Mouse (Mus musculus) neural tube, embryonic 13.5 days (tissue): ENCODE results near the gene Lsm3. TPM values are rescaled to one million over a fixed set of nuclear protein-coding genes. Genes with fewer than 3 reads are reported as not detected.
"Not testable (repeated sequence)": the region's sequence is repeated elsewhere in the genome, so short reads cannot be mapped to it uniquely, and the experiment has no call there.

ENCODE experiments used
- ATAC-seq: fragments of 200-750 bp; cut with Nextera tagmentation; 2 replicates; pipeline ENCODE4 v1.8.0; 2017; ENCODE audit warnings: low read depth, mild to moderate bottlenecking, moderate TSS enrichment, moderate library complexity
- H3K27ac ChIP-seq: fragments of 300-500 bp; sonication (generic); replicated peaks from 2 replicates; pipeline ENCODE4 v1.5.1; 2015; ENCODE audit warnings: moderate library complexity, mild to moderate bottlenecking, inconsistent platforms
- H3K27me3 ChIP-seq: fragments of 300-500 bp; sonication (generic); 2 replicates; pipeline ENCODE4 v1.6.1; 2015; ENCODE audit warnings: mild to moderate bottlenecking, inconsistent platforms
- H3K36me3 ChIP-seq: fragments of 300-500 bp; sonication (generic); 2 replicates; pipeline ENCODE4 v1.6.1; 2015; ENCODE audit warnings: mild to moderate bottlenecking, inconsistent platforms
- H3K4me1 ChIP-seq: fragments of 300-500 bp; sonication (generic); replicated peaks from 2 replicates; pipeline ENCODE4 v1.6.1; 2015; ENCODE audit warnings: inconsistent platforms
- H3K4me2 ChIP-seq: fragments of 300-500 bp; sonication (generic); 2 replicates; pipeline ENCODE4 v1.6.1; 2015; ENCODE audit warnings: inconsistent platforms, mild to moderate bottlenecking, moderate library complexity
- H3K4me3 ChIP-seq: fragments of 300-500 bp; sonication (generic); 2 replicates; pipeline ENCODE4 v1.5.1; 2015; ENCODE audit warnings: mild to moderate bottlenecking, inconsistent platforms
- H3K9ac ChIP-seq: fragments of 300-500 bp; sonication (generic); 2 replicates; pipeline ENCODE4 v1.6.1; 2015; ENCODE audit warnings: moderate library complexity, mild to moderate bottlenecking, inconsistent platforms
- H3K9me3 ChIP-seq: fragments of 300-500 bp; sonication (generic); 2 replicates; pipeline ENCODE4 v1.6.1; 2016; ENCODE audit warnings: inconsistent platforms
- WGBS: fragments of 180-500 bp; shearing (Covaris S2); methylation state at CpG from one replicate; pipeline ENCODE4 v1.1.7; 2015; 5-methylcytosine and 5-hydroxymethylcytosine counted together
- polyA plus RNA-seq: library from polyadenylated mRNA; unstranded; fragments of >200 nt; fragmentation: Nextera tagmentation; extraction: Ambion mirVana; gene quantifications from 2 replicates; pipeline ENCODE4 v1.2.1, GENCODE M21; 2015

Gene Lsm3
- 167 and 180 TPM in 2 replicates for polyA plus RNA-seq

DNA sequence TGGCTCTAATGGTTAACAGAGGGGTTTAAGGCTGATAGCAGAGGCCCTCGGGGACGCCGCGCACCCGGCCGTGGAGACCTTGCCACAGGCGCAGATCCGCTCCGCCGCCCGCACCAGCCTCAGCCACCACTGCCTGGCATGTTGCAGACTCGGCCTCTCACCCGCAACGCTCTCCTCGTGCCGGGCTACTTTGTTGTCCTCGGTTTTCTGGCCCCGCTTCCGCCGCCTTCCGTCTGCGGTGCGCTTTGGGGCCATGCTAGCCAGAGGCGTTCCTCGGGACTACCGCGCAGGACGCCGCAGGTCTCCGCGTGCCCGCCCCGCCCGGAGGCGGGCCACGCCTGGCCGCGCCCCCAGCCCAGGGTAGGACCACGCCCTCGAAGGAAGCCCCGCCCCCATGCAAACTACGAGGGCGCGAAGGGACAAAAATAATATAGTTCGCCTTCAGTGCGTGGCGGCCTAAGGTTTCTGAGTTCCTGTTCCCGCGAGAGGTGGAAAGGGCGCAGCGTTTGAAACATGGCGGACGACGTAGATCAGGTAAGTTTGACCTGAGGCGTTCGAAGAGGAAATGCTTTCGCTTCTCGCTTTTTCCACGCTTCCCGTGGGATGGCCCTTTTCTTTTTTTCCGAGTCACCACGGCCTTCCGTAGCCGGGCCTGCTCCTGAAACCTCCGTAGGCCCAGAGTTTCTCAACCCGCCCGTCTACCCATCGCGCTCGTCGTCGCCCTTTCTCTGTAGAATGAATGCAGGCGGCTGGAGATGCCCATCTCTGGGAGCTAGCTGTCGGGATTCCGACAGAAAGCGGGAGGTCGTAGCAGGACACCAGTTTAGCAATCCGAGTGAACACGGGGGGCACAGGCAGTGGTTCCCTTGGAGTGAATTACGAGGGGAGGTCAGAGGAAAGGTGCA, at the start of gene Lsm3, which contains the start of gene Xpc:
Lsm3 (plus strand) TSS at position 384 of the 905 bp plus-strand sequence.
Xpc (minus strand) TSS at position 344 of the 905 bp plus-strand sequence.
- Histone ChIP-seq H3K9ac (peak within 1 kb of the TSS; percentile 89), H3K9me3 (no peaks in the 10 kb centered on the region), H3K4me1 (peaks cover 23% of the 10 kb centered on the region), H3K4me3 (peak within 1 kb of the TSS; percentile 85), H3K4me2 (peak within 1 kb of the TSS; percentile 92), H3K27me3 (no peaks in the 10 kb centered on the region), H3K27ac (peak within 1 kb of the TSS; percentile 76), H3K36me3 (peaks cover 34% of the 10 kb centered on the region)
- WGBS = under 1% methylated on average over 79 of the region's 80 CpGs
- peak; percentile 96 for ATAC-seq

DNA sequence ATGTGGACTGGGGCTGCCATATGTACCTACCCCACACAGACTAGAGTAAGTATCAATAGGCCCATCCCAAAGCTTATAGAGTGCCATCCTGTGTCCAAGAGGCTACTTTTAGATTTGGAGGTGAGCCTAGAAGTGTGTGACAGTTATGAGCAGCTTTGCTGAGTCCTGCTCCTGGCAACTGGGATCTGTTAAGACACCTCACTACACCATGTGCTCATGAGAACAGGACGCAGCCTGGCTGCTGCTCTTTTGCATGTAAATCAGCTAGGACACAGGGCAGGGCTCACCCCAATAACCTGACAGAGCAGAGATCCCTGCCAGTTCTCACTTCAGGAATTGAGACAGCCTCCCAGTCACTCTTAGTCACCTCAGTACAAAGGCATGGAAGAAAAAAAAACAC, 48.6 kb upstream of the Lsm3 start:
- Histone ChIP-seq H3K4me2 (no peak overlapping the region), H3K9me3 (no peaks in the 10 kb centered on the region), H3K4me3 (no peak overlapping the region), H3K9ac (no peak overlapping the region), H3K27me3 (no peaks in the 10 kb centered on the region), H3K27ac (no peak overlapping the region), H3K4me1 (peaks cover 6% of the 10 kb centered on the region), H3K36me3 (peaks cover 53% of the 10 kb centered on the region)
- WGBS = 92% methylated on average over 1 of the region's 1 CpGs
- no peak for ATAC-seq

DNA sequence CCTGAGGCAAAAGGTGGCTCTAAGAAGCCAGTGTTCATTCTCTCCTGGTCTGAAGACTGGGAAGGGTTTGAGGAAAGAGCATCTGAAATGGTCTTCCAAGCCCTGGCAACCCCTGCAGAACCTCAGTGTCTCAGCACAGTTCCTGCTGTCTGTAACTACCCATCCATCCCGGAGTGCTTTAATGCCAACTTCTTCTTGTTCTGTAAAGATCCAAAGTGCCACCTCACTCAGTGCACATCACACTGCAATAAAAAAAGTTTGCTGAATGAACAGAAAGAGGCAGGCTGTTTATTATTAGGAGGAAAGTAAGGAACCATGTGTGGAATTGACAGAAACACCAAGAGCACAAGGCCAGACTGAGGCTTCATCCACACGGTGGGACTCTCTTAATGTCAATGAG, 45.0 kb upstream of the Lsm3 start:
- no peaks in the 10 kb centered on the region for H3K9me3 ChIP-seq
- ATAC-seq = no peak
- 83% methylated on average over 2 of the region's 2 CpGs for WGBS

GRCm38 (mm10) chr6:91471427-91471826, 44.3 kb upstream of the Lsm3 start:
- H3K4me2 ChIP-seq, H3K9me3 ChIP-seq, H3K27me3 ChIP-seq, H3K4me3 ChIP-seq, H3K9ac ChIP-seq, ATAC-seq, H3K27ac ChIP-seq: not testable (repeated sequence)
- peaks cover 31% of the 10 kb centered on the region for H3K4me1 ChIP-seq
- 96% methylated on average over 3 of the region's 3 CpGs for WGBS
- peaks cover 20% of the 10 kb centered on the region for H3K36me3 ChIP-seq

More for the DNA sequence above, 45.0 kb upstream of the Lsm3 start:
- no peak overlapping the region for H3K4me3 ChIP-seq
- no peaks in the 10 kb centered on the region for H3K27me3 ChIP-seq
- H3K27ac ChIP-seq = no peak overlapping the region
- H3K4me1 ChIP-seq = peaks cover 31% of the 10 kb centered on the region
- H3K36me3 ChIP-seq = peaks cover 23% of the 10 kb centered on the region
- no peak overlapping the region for H3K4me2 ChIP-seq
- no peak overlapping the region for H3K9ac ChIP-seq

DNA sequence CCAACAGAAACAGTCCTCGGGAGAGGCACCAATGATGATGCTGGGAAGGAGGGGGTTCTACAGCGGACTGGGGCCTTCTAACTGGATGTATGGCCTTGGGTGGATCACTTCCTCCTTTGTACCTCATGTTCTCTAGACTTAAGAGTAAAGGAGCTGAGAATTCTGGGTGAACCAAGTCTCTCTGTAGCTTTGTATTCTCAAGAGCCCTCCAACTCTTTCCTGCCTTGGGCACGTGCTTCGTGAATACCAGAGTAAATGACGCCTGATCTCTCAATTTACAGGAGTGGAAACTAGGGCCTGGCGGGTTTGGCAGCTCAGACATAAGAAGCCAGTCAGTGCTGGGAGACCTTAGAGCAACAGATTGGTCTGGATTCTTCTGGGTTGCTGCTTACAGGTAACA, 43.4 kb upstream of the Lsm3 start:
- H3K9me3 ChIP-seq = no peaks in the 10 kb centered on the region
- 35% methylated on average over 6 of the region's 6 CpGs for WGBS
- H3K4me2 ChIP-seq = peak overlapping the region; percentile 87

GRCm38 (mm10) chr6:91472868-91473804, 42.6 kb upstream of the Lsm3 start, which contains the start of the genes Chchd4 and Tmem43:
Gene Chchd4 (minus strand): TSS chr6:91473546.
Gene Tmem43 (plus strand): TSS chr6:91473703.
- peak within 1 kb of the TSS; percentile 87 for H3K4me2 ChIP-seq
- peak; percentile 96 for ATAC-seq
- peaks cover 20% of the 10 kb centered on the region for H3K36me3 ChIP-seq
- H3K4me1 ChIP-seq = peaks cover 31% of the 10 kb centered on the region
- WGBS = under 1% methylated on average over 74 of the region's 74 CpGs
- peak within 1 kb of the TSS; percentile 81 for H3K9ac ChIP-seq
- H3K27ac ChIP-seq = peak within 1 kb of the TSS; percentile 67
- H3K9me3 ChIP-seq = no peaks in the 10 kb centered on the region
- peak within 1 kb of the TSS; percentile 74 for H3K4me3 ChIP-seq
- no peaks in the 10 kb centered on the region for H3K27me3 ChIP-seq

More for the DNA sequence above, 43.4 kb upstream of the Lsm3 start:
- Histone ChIP-seq H3K27me3 (no peaks in the 10 kb centered on the region), H3K4me1 (peaks cover 31% of the 10 kb centered on the region), H3K4me3 (peak overlapping the region; percentile 74), H3K27ac (no peak overlapping the region), H3K9ac (peak overlapping the region; percentile 81), H3K36me3 (peaks cover 19% of the 10 kb centered on the region)
- ATAC-seq = no peak

DNA sequence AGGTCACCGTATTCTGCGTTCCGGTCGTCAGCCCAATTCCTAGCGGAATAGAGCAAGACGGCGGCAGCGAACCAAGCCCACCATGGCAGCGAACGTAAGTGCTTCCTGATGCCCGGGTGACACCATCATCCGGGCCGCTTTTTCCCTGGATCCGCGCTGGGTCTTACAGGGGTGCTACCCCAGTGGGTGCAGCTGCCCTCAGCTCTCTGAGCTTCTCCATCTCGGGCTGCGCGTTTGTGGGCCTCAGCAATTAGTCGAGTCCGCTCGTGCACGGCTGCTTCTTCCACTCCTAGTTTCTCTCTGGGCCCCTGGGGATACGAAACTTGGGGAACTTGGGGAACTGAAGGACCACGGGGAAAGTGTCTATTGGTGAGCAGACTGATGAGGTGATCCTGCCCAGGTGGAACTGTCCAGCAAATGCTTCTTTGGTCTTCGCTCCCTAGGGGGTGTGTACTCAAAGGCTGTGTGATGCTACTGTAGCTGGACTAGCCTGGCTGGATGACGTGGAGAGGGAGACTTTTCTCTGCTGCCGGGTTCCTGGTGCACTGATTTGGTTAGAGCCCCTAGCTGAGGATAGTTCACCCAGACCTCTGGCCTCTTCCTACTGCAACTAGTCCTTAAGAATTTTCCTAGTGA, 41.8 kb upstream of the Lsm3 start:
- H3K4me1 ChIP-seq = peaks cover 31% of the 10 kb centered on the region
- H3K4me2 ChIP-seq = peak overlapping the region; percentile 87
- H3K9ac ChIP-seq = peak overlapping the region; percentile 80
- no peaks in the 10 kb centered on the region for H3K27me3 ChIP-seq
- peak overlapping the region; percentile 29; the same call in 1 of the 2 replicates for H3K27ac ChIP-seq
- under 1% methylated on average over 27 of the region's 27 CpGs for WGBS
- no peaks in the 10 kb centered on the region for H3K9me3 ChIP-seq
- ATAC-seq = peak; percentile 64
- H3K4me3 ChIP-seq = peak overlapping the region; percentile 74
- peaks cover 28% of the 10 kb centered on the region for H3K36me3 ChIP-seq

- H3K4me3 ChIP-seq = peak overlapping the region; percentile 74
- no peak overlapping the region for H3K27ac ChIP-seq
- H3K9me3 ChIP-seq = no peaks in the 10 kb centered on the region
- WGBS = 64% methylated on average over 9 of the region's 9 CpGs
- H3K4me1 ChIP-seq = peaks cover 31% of the 10 kb centered on the region
- peaks cover 35% of the 10 kb centered on the region for H3K36me3 ChIP-seq
- H3K4me2 ChIP-seq = peak overlapping the region; percentile 87
- H3K9ac ChIP-seq = peak overlapping the region; percentile 80
- no peaks in the 10 kb centered on the region for H3K27me3 ChIP-seq
- ATAC-seq = 0 out of 2 replicates have a peak, but pooled peaks have one; percentile 7
Observed at GRCm38 (mm10) chr6:91474441-91475190, 41.1 kb upstream of the Lsm3 start.

DNA sequence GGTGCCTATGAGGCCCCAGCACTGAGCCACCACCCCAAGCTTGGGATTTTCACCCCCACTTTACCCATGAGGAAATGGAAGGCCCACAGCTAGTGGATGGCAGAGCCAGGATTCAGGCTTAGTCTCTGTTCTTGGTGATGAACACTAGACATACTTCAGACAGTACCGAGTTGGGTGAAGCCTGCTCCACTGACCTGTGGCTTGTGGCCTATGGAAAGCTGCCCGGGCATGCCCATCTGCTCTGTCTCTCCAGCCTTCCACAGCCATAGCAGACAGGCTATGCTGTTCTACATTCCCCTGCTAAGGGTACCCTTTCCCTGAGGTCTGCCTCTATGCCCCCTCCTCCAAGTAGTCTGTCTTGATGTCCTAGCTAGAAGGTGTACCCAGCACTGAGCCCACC, 39.2 kb upstream of the Lsm3 start:
- Histone ChIP-seq H3K4me2 (no peak overlapping the region), H3K9me3 (no peaks in the 10 kb centered on the region), H3K4me1 (peaks cover 30% of the 10 kb centered on the region), H3K36me3 (peaks cover 54% of the 10 kb centered on the region), H3K27ac (no peak overlapping the region), H3K4me3 (no peak overlapping the region), H3K27me3 (no peaks in the 10 kb centered on the region), H3K9ac (no peak overlapping the region)
- ATAC-seq = no peak
- 97% methylated on average over 2 of the region's 2 CpGs for WGBS

DNA sequence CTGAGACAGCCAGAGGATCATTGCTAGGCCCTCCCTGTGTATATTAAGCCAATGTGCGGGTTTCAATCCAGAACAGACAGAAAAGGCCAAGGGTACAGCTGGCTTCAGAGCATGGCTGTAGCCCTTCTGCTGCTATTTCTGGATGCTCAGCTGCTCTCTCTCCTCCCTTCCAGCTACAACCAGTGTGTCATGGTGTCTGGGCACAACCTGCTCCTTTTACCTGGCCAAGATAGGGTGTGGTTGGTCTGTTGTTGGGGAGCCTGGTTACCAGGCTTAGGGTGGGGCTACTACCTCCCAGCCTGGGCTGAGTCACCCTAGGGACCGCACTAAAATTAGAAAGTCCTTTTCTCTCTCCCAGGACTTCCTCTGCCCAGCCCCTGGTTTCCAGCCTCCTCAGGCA, 32.4 kb upstream of the Lsm3 start:
- H3K4me2 ChIP-seq = no peak overlapping the region

More for the DNA sequence above, 32.4 kb upstream of the Lsm3 start:
- no peak overlapping the region for H3K4me3 ChIP-seq
- H3K27ac ChIP-seq = no peak overlapping the region
- no peak overlapping the region for H3K9ac ChIP-seq
- ATAC-seq = no peak
- 93% methylated on average over 2 of the region's 2 CpGs for WGBS
- H3K4me1 ChIP-seq = no peaks in the 10 kb centered on the region
- peaks cover 100% of the 10 kb centered on the region for H3K36me3 ChIP-seq
- no peaks in the 10 kb centered on the region for H3K27me3 ChIP-seq
- H3K9me3 ChIP-seq = no peaks in the 10 kb centered on the region
